Mouse (Mus musculus): ENCODE results near the gene Exoc4.

DNA sequence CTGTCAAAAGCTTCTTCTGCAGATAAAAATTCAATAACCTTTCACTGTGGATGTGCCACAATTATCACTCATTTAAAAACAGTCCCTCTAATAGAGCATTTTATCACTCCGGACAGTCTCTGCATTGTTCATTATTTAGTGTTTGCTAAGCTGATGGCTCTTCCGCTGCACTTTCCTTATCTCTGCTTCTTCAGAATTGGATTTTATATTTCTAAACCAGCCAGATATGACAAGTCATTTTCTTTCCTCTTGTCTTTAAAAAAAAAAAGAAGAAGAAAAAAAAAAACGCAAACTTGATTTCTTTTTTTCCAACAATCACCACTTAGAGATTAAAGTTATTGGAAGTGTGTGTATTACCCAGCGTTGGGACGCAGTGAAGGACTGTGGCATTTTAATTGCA, 624.1 kb downstream of the Exoc4 start:
- TF ChIP-seq POLR2A (IDR thresholded peaks at IDR 0.05; ENCODE audit: low read depth, low read length): no peak
- TF ChIP-seq CTCF (conservative IDR thresholded peaks at IDR 0.05; ENCODE audit: insufficient read depth, insufficient read length, low read depth, low read length): no peak

All from kidney, adult 2 months (tissue).